Mouse (Mus musculus) bone marrow macrophage, adult 2 months (primary cell): ENCODE data around the gene Kcnj15. TPM values are rescaled to one million over a fixed set of nuclear protein-coding genes. Genes with fewer than 3 reads are reported as not detected.

ENCODE experiments used
- H3K27ac ChIP-seq: 2 replicates; pipeline ENCODE4 v1.5.1; 2012; ENCODE audit warnings: low read depth, low read length; ENCODE audit not compliant: insufficient read depth
- H3K4me1 ChIP-seq: 2 replicates; pipeline ENCODE4 v1.6.1; 2012; ENCODE audit warnings: low read length; ENCODE audit not compliant: control insufficient read depth, insufficient read depth
- H3K4me3 ChIP-seq: 2 replicates; pipeline ENCODE4 v1.5.1; 2012; ENCODE audit warnings: mild to moderate bottlenecking, low read length, moderate library complexity; ENCODE audit not compliant: insufficient read depth
- CTCF ChIP-seq: IDR thresholded peaks from 2 replicates; pipeline ENCODE4 v1.5.1; 2012; ENCODE audit warnings: low read depth, mild to moderate bottlenecking, low read length, moderate library complexity
- POLR2A ChIP-seq: IDR thresholded peaks from 2 replicates; pipeline ENCODE4 v1.6.1; 2012; ENCODE audit warnings: mild to moderate bottlenecking, low read depth, low read length, borderline replicate concordance
- polyA plus RNA-seq: library from polyadenylated mRNA; stranded (reverse); fragments of >200 nt; gene quantifications from 2 replicates; pipeline ENCODE4 v1.2.4, GENCODE M21; 2012; ENCODE audit not compliant: missing spikeins, insufficient read depth, insufficient read length

The Kcnj15 gene
- polyA plus RNA-seq = not detected in 2 replicates

DNA sequence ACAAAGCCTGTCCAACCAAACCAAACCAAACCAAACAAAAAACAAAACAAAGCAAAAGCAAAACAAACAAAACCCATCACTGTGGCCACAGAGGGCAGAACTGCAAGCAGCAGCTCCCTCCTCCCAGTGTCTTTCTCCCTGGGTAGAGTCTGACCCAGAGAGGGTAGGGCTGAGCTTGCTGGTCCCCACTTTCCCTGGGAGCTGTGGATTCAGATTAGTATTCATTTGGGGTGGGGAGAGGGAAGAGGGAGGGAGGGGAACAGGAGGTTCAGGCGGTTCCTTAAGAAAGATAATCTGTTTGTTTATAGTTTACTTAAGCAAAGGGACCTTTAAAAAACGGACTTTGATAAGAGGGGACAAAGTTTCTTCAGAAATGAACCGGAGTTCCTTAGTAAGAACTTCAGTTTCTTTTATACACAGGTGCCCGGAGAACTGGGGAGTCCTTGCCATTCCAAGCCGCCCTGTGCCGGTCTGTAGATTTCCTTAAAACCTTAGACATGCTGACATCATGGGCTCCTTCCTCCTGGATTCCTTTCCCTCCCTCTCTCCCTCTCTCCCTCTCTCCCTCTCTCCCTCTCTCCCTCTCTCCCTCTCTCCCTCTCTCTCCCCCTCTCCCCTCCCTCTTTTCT is at the start of gene Kcnj15:
Gene Kcnj15 (plus strand): TSS at position 293 of the 629 bp plus-strand sequence.
- Histone ChIP-seq H3K4me3 (no peak within 1 kb of the TSS), H3K27ac (no peak within 1 kb of the TSS), H3K4me1 (no peaks in the 10 kb centered on the region)
- no peak for TF ChIP-seq CTCF
- no peak for TF ChIP-seq POLR2A

- Histone ChIP-seq H3K4me1 (no peaks in the 10 kb centered on the region), H3K4me3 (no peak overlapping the region), H3K27ac (no peak overlapping the region)
- no peak for TF ChIP-seq CTCF
- no peak for TF ChIP-seq POLR2A
These were observed 49.1 kb upstream of the Kcnj15 start for GRCm38 (mm10) chr16:95208243-95208642.

GRCm38 (mm10) chr16:95209011-95209466 is 48.3 kb upstream of the Kcnj15 start:
- Histone ChIP-seq H3K4me3 (no peak overlapping the region), H3K4me1 (no peaks in the 10 kb centered on the region), H3K27ac (no peak overlapping the region)
- no peak for TF ChIP-seq POLR2A
- no peak for TF ChIP-seq CTCF

GRCm38 (mm10) chr16:95214251-95215197 is 42.8 kb upstream of the Kcnj15 start:
- no peak for TF ChIP-seq CTCF
- no peak for TF ChIP-seq POLR2A
- Histone ChIP-seq H3K27ac (no peak overlapping the region), H3K4me1 (no peaks in the 10 kb centered on the region), H3K4me3 (no peak overlapping the region)

- Histone ChIP-seq H3K4me1 (no peaks in the 10 kb centered on the region), H3K27ac (no peak overlapping the region), H3K4me3 (no peak overlapping the region)
- TF ChIP-seq CTCF (no peak), POLR2A (no peak)
These were observed 41.6 kb upstream of the Kcnj15 start for GRCm38 (mm10) chr16:95215782-95216181.

GRCm38 (mm10) chr16:95216346-95216745 is 41.0 kb upstream of the Kcnj15 start:
- no peaks in the 10 kb centered on the region for H3K4me1 ChIP-seq
- H3K27ac ChIP-seq = no peak overlapping the region
- H3K4me3 ChIP-seq = no peak overlapping the region
- TF ChIP-seq POLR2A = no peak
- no peak for TF ChIP-seq CTCF

DNA sequence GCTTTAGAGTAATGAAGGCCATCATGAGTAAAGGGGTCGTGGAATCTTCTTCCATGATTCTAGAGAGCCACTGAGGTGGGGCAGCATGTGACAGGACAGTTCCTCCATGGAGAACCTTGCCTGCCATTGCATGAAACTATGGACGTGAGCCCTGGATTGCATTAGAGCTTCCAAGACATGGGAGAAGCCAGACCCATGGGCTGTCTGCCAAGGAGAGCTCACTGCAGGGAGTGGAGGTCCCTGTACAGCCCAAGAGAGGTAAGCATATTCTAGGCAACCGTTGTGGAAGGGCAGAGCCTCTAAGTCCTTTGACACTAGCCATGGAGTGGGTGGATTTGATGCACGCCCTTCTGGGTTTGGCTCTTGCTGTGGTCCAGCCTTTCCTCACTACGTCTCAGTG is 40.5 kb upstream of the Kcnj15 start:
- H3K4me3 ChIP-seq = no peak overlapping the region
- TF ChIP-seq CTCF (no peak), POLR2A (no peak)

DNA sequence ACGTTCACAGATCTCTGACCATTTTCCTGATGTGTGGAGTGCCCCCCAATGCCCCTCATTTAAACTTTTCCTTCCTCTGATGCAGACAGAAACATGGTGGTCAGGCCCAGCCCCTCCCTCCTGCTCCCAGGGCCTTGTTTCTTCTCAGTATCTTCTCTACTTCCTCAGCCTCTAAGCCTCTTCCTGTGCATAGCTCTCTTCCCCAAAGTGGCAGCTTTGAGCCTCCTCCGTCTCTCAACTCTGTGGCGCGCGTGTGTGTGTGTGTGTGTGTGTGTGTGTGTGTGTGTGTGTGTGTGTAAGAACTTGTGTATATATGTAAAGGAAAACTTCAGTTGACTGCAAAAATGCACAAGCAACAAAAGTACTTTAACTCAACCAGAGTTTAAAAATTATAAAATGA is 38.6 kb upstream of the Kcnj15 start:
- Histone ChIP-seq H3K4me3 (no peak overlapping the region), H3K27ac (no peak overlapping the region), H3K4me1 (no peaks in the 10 kb centered on the region)
- TF ChIP-seq POLR2A = no peak
- TF ChIP-seq CTCF = no peak

More for the DNA sequence above, 40.5 kb upstream of the Kcnj15 start:
- H3K4me1 ChIP-seq = no peaks in the 10 kb centered on the region
- no peak overlapping the region for H3K27ac ChIP-seq

DNA sequence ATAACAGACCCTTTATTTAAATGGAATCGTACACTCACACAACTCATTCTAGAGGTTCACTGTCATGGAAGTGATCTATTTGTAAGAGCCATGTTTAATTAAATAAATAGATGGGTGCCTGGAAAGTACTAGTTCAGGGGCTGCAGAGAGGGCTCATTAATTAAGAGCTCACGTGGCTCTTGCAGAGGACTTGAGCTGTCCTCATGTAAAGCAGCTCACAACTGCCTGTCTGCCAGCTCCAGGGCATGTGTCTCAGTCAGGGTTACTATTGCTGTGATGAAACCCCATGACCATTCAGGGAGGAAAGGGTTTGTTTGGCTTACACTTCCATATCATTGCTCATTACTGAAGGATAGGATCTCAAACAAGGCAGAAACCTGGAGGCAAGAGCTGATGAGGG is 37.9 kb upstream of the Kcnj15 start:
- Histone ChIP-seq H3K27ac (no peak overlapping the region), H3K4me3 (no peak overlapping the region), H3K4me1 (no peaks in the 10 kb centered on the region)
- TF ChIP-seq CTCF (no peak), POLR2A (no peak)

- TF ChIP-seq CTCF = no peak
- TF ChIP-seq POLR2A = no peak
- Histone ChIP-seq H3K27ac (no peak overlapping the region), H3K4me1 (no peaks in the 10 kb centered on the region), H3K4me3 (no peak overlapping the region)
These were observed 36.3 kb upstream of the Kcnj15 start for GRCm38 (mm10) chr16:95221051-95221450.
